Mouse (Mus musculus) forebrain, embryonic 12.5 days (tissue): ENCODE measurements around the gene Wif1. TPM values are rescaled to one million over a fixed set of nuclear protein-coding genes. Genes with fewer than 3 reads are reported as not detected.

Source experiments
- ATAC-seq: fragments of 200-750 bp; cut with Nextera tagmentation; 2 replicates; pipeline ENCODE4 v1.8.0; 2017; ENCODE audit warnings: moderate TSS enrichment; ENCODE audit not compliant: low FRiP score
- H3K27ac ChIP-seq: fragments of 300-500 bp; sonication (generic); 2 replicates; pipeline ENCODE4 v1.5.1; 2016; ENCODE audit warnings: mild to moderate bottlenecking
- H3K27me3 ChIP-seq: fragments of 300-500 bp; sonication (generic); 2 replicates; pipeline ENCODE4 v1.6.1; 2016; ENCODE audit warnings: mild to moderate bottlenecking
- H3K36me3 ChIP-seq: fragments of 300-500 bp; sonication (generic); replicated peaks from 2 replicates; pipeline ENCODE4 v1.6.1; 2016; ENCODE audit warnings: mild to moderate bottlenecking
- H3K4me1 ChIP-seq: fragments of 300-500 bp; sonication (generic); 2 replicates; pipeline ENCODE4 v1.6.1; 2016
- H3K4me2 ChIP-seq: fragments of 300-500 bp; sonication (generic); 2 replicates; pipeline ENCODE4 v1.6.1; 2016; ENCODE audit warnings: mild to moderate bottlenecking, moderate library complexity
- H3K4me3 ChIP-seq: fragments of 300-500 bp; sonication (generic); replicated peaks from 2 replicates; pipeline ENCODE4 v1.5.1; 2016; ENCODE audit warnings: mild to moderate bottlenecking
- H3K9ac ChIP-seq: fragments of 300-500 bp; sonication (generic); 2 replicates; pipeline ENCODE4 v1.6.1; 2016; ENCODE audit warnings: mild to moderate bottlenecking
- H3K9me3 ChIP-seq: fragments of 300-500 bp; sonication (generic); 2 replicates; pipeline ENCODE4 v1.6.1; 2016
- WGBS: fragments of 180-500 bp; shearing (Covaris S2); methylation state at CpG from one replicate; pipeline ENCODE4 v1.1.7; 2016; 5-methylcytosine and 5-hydroxymethylcytosine counted together
- polyA plus RNA-seq: library from polyadenylated mRNA; unstranded; fragments of >200 nt; fragmentation: Nextera tagmentation; extraction: Ambion mirVana; gene quantifications from 2 replicates; pipeline ENCODE4 v1.2.1, GENCODE M21; 2016

Wif1 gene
- polyA plus RNA-seq, 1 experiment from 2014 or later, result 9.2 TPM

GRCm38 (mm10) chr10:121083512-121083911 is 49.8 kb downstream of the Wif1 start:
- H3K9me3 ChIP-seq, result no peaks in the 10 kb centered on the region
- H3K4me1 ChIP-seq, result no peaks in the 10 kb centered on the region
- no peak overlapping the region for H3K27ac ChIP-seq
- H3K27me3 ChIP-seq, result 0 out of 2 replicates have a peak, but pooled peaks cover 4% of the 10 kb centered on the region
- no peak for ATAC-seq
- no peak overlapping the region for H3K4me3 ChIP-seq
- H3K9ac ChIP-seq, result no peak overlapping the region
- H3K4me2 ChIP-seq, result no peak overlapping the region
- WGBS, result 64% methylated on average over 10 of the region's 10 CpGs
- H3K36me3 ChIP-seq, result no peaks in the 10 kb centered on the region

- Histone ChIP-seq H3K4me1 (peaks cover 9% of the 10 kb centered on the region), H3K9ac (no peak overlapping the region), H3K27me3 (no peaks in the 10 kb centered on the region), H3K36me3 (no peaks in the 10 kb centered on the region), H3K4me2 (no peak overlapping the region), H3K4me3 (no peak overlapping the region), H3K9me3 (no peaks in the 10 kb centered on the region), H3K27ac (no peak overlapping the region)
- WGBS, result 77% methylated on average over 5 of the region's 5 CpGs
- ATAC-seq, result no peak
These were observed 54.9 kb downstream of the Wif1 start for GRCm38 (mm10) chr10:121088679-121089078.

- Histone ChIP-seq H3K27ac (no peak overlapping the region), H3K36me3 (no peaks in the 10 kb centered on the region), H3K9ac (no peak overlapping the region), H3K4me1 (peaks cover 9% of the 10 kb centered on the region), H3K27me3 (no peaks in the 10 kb centered on the region), H3K4me3 (no peak overlapping the region), H3K4me2 (peak overlapping the region; percentile 33), H3K9me3 (no peaks in the 10 kb centered on the region)
- 3% methylated on average over 6 of the region's 6 CpGs for WGBS
- no peak for ATAC-seq
These were observed 55.6 kb downstream of the Wif1 start for GRCm38 (mm10) chr10:121089312-121089711.

- ATAC-seq, result no peak
- H3K4me2 ChIP-seq, result peak overlapping the region; percentile 33
- peaks cover 9% of the 10 kb centered on the region for H3K4me1 ChIP-seq
- 11% methylated on average over 8 of the region's 8 CpGs for WGBS
- H3K36me3 ChIP-seq, result no peaks in the 10 kb centered on the region
- H3K27me3 ChIP-seq, result no peaks in the 10 kb centered on the region
- H3K9me3 ChIP-seq, result no peaks in the 10 kb centered on the region
- H3K27ac ChIP-seq, result no peak overlapping the region
- no peak overlapping the region for H3K4me3 ChIP-seq
- no peak overlapping the region for H3K9ac ChIP-seq
These were observed 56.2 kb downstream of the Wif1 start for GRCm38 (mm10) chr10:121090006-121090405.

GRCm38 (mm10) chr10:121095948-121096347 is 62.2 kb downstream of the Wif1 start:
- Histone ChIP-seq H3K4me2 (no peak overlapping the region), H3K27me3 (peaks cover 3% of the 10 kb centered on the region; the same call in 1 of the 2 replicates), H3K27ac (no peak overlapping the region), H3K9ac (no peak overlapping the region), H3K36me3 (no peaks in the 10 kb centered on the region), H3K4me1 (no peaks in the 10 kb centered on the region), H3K9me3 (no peaks in the 10 kb centered on the region), H3K4me3 (no peak overlapping the region)
- ATAC-seq, result no peak
- 57% methylated on average over 12 of the region's 12 CpGs for WGBS

- Histone ChIP-seq H3K4me3 (no peak overlapping the region), H3K27me3 (peaks cover 3% of the 10 kb centered on the region; the same call in 1 of the 2 replicates), H3K9ac (no peak overlapping the region), H3K27ac (no peak overlapping the region), H3K4me2 (no peak overlapping the region), H3K9me3 (no peaks in the 10 kb centered on the region), H3K36me3 (no peaks in the 10 kb centered on the region), H3K4me1 (no peaks in the 10 kb centered on the region)
- ATAC-seq, result no peak
- 69% methylated on average over 12 of the region's 12 CpGs for WGBS
These were observed 64.5 kb downstream of the Wif1 start for GRCm38 (mm10) chr10:121098263-121098662.

GRCm38 (mm10) chr10:121099658-121100057 is 65.9 kb downstream of the Wif1 start:
- H3K4me1 ChIP-seq, result no peaks in the 10 kb centered on the region
- peaks cover 3% of the 10 kb centered on the region; the same call in 1 of the 2 replicates for H3K27me3 ChIP-seq
- H3K9me3 ChIP-seq, result no peaks in the 10 kb centered on the region
- H3K27ac ChIP-seq, result no peak overlapping the region
- no peak overlapping the region for H3K4me2 ChIP-seq
- WGBS, result 66% methylated on average over 11 of the region's 11 CpGs
- H3K36me3 ChIP-seq, result no peaks in the 10 kb centered on the region
- H3K9ac ChIP-seq, result no peak overlapping the region
- H3K4me3 ChIP-seq, result no peak overlapping the region
- ATAC-seq, result no peak

- H3K4me1 ChIP-seq, result no peaks in the 10 kb centered on the region
- no peaks in the 10 kb centered on the region for H3K9me3 ChIP-seq
- H3K9ac ChIP-seq, result no peak overlapping the region
- no peak overlapping the region for H3K27ac ChIP-seq
- no peak for ATAC-seq
- H3K36me3 ChIP-seq, result no peaks in the 10 kb centered on the region
- H3K4me2 ChIP-seq, result no peak overlapping the region
- H3K27me3 ChIP-seq, result peaks cover 5% of the 10 kb centered on the region; the same call in 1 of the 2 replicates
- no peak overlapping the region for H3K4me3 ChIP-seq
These were observed 82.4 kb downstream of the Wif1 start for GRCm38 (mm10) chr10:121116115-121116514.

GRCm38 (mm10) chr10:121116636-121117035 is 82.9 kb downstream of the Wif1 start:
- Histone ChIP-seq H3K9ac (no peak overlapping the region), H3K9me3 (no peaks in the 10 kb centered on the region), H3K4me1 (no peaks in the 10 kb centered on the region), H3K36me3 (no peaks in the 10 kb centered on the region), H3K4me3 (no peak overlapping the region), H3K27me3 (peaks cover 5% of the 10 kb centered on the region; the same call in 1 of the 2 replicates), H3K27ac (no peak overlapping the region), H3K4me2 (no peak overlapping the region)
- 43% methylated on average over 4 of the region's 4 CpGs for WGBS
- ATAC-seq, result no peak

GRCm38 (mm10) chr10:121120751-121121150 is 87.0 kb downstream of the Wif1 start:
- H3K36me3 ChIP-seq, result no peaks in the 10 kb centered on the region
- H3K4me3 ChIP-seq, result no peak overlapping the region
- WGBS, result 86% methylated on average over 6 of the region's 6 CpGs
- H3K27ac ChIP-seq, result no peak overlapping the region
- no peak for ATAC-seq
- H3K4me2 ChIP-seq, result no peak overlapping the region
- H3K4me1 ChIP-seq, result no peaks in the 10 kb centered on the region
- H3K9me3 ChIP-seq, result no peaks in the 10 kb centered on the region
- peaks cover 5% of the 10 kb centered on the region; the same call in 1 of the 2 replicates for H3K27me3 ChIP-seq
- no peak overlapping the region for H3K9ac ChIP-seq

GRCm38 (mm10) chr10:121124481-121124880 is 90.7 kb downstream of the Wif1 start:
- no peak for ATAC-seq
- no peak overlapping the region for H3K4me2 ChIP-seq

GRCm38 (mm10) chr10:121129000-121129925 is 95.5 kb downstream of the Wif1 start:
- no peak overlapping the region for H3K9ac ChIP-seq
- H3K27me3 ChIP-seq, result no peaks in the 10 kb centered on the region
- WGBS, result 62% methylated on average over 20 of the region's 20 CpGs
- ATAC-seq, result no peak
- H3K4me1 ChIP-seq, result peaks cover 7% of the 10 kb centered on the region; the same call in 1 of the 2 replicates
- H3K27ac ChIP-seq, result no peak overlapping the region
- H3K4me2 ChIP-seq, result no peak overlapping the region
- no peaks in the 10 kb centered on the region for H3K36me3 ChIP-seq
- no peaks in the 10 kb centered on the region for H3K9me3 ChIP-seq
- no peak overlapping the region for H3K4me3 ChIP-seq

More at GRCm38 (mm10) chr10:121124481-121124880, 90.7 kb downstream of the Wif1 start:
- no peak overlapping the region for H3K27ac ChIP-seq
- H3K27me3 ChIP-seq, result 0 out of 2 replicates have a peak, but pooled peaks cover 5% of the 10 kb centered on the region
- no peak overlapping the region for H3K4me3 ChIP-seq
- no peaks in the 10 kb centered on the region for H3K36me3 ChIP-seq
- no peak overlapping the region for H3K9ac ChIP-seq
- WGBS, result 95% methylated on average over 16 of the region's 16 CpGs
- H3K9me3 ChIP-seq, result no peaks in the 10 kb centered on the region
- H3K4me1 ChIP-seq, result peaks cover 7% of the 10 kb centered on the region; the same call in 1 of the 2 replicates
